Mouse (Mus musculus) kidney, adult 2 months (tissue): ENCODE results near the gene Smad5.

Source experiments
- CTCF ChIP-seq: fragments of 200-500 bp; conservative IDR thresholded peaks from 2 replicates; pipeline ENCODE4 v1.5.1; 2011; ENCODE audit warnings: low read depth, mild to moderate bottlenecking, control low read depth, low read length, moderate library complexity, mixed read lengths; ENCODE audit not compliant: insufficient read depth, insufficient read length
- POLR2A ChIP-seq: fragments of 200-500 bp; IDR thresholded peaks from one replicate; pipeline ENCODE4 v1.6.1; 2011; ENCODE audit warnings: low read depth, low read length, control low read depth

- TF ChIP-seq CTCF, result no peak
- no peak for TF ChIP-seq POLR2A
These were observed 31.8 kb downstream of the Smad5 start for GRCm38 (mm10) chr13:56734617-56735016.
